Mouse (Mus musculus): ENCODE data around the gene Ksr1. TPM values are rescaled to one million over a fixed set of nuclear protein-coding genes. Genes with fewer than 3 reads are reported as not detected.
A peak's percentile ranks its signal among the peaks of the same experiment; 100 is the strongest.

Ksr1 gene
- polyA plus RNA-seq, 1 experiment from 2014 or later, result 0.81 TPM

DNA sequence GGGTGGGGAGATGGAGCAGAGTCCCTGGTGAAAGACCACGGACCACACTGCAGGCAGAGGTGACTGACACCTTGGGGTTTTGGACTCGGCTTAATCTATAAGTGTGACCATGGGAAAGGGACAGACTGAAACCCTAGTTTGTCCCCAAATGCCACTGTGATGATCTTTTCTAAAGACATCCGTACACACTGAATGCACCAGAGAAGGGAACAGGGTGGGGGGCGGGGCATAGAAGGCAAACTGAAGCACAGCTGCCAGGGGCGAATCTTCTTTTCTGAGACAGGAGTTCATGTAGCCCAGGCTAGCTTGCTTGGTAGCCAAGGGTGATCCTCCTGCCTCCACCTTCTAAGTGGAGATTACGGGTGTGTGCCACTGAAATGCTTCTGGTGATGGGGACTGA, 122.5 kb downstream of the Ksr1 start:
- DNase-seq (no peak), ATAC-seq (no peak)
- Histone ChIP-seq H3K4me1 (ENCODE audit: insufficient read depth) (peaks cover 10% of the 10 kb centered on the region), H3K4me3 (ENCODE audit: low read depth, low read length) (0 out of 2 replicates have a peak overlapping the region, but pooled peaks have one; percentile 13), H3K36me3 (replicated peaks; ENCODE audit: insufficient read depth, low read length) (no peaks in the 10 kb centered on the region; the same call in 1 of the 2 replicates), H3K9ac (replicated peaks) (0 out of 2 replicates have a peak overlapping the region, but pooled peaks have one; percentile 52), H3K27me3 (ENCODE audit: insufficient read depth, low read length) (no peaks in the 10 kb centered on the region), H3K9me3 (ENCODE audit: low read length) (no peaks in the 10 kb centered on the region), H3K27ac (ENCODE audit: low read depth) (peak overlapping the region; percentile 85), H3K4me2 (ENCODE audit: low read depth, low read length) (peak overlapping the region; percentile 57)
- WGBS (ENCODE audit: insufficient replicate concordance), result 39% methylated on average over 6 of the region's 6 CpGs
- TF ChIP-seq CTCF (IDR thresholded peaks at IDR 0.05; ENCODE audit: low read depth) (no peak), EP300 (IDR thresholded peaks at IDR 0.05; ENCODE audit: low read depth) (no peak)

DNA sequence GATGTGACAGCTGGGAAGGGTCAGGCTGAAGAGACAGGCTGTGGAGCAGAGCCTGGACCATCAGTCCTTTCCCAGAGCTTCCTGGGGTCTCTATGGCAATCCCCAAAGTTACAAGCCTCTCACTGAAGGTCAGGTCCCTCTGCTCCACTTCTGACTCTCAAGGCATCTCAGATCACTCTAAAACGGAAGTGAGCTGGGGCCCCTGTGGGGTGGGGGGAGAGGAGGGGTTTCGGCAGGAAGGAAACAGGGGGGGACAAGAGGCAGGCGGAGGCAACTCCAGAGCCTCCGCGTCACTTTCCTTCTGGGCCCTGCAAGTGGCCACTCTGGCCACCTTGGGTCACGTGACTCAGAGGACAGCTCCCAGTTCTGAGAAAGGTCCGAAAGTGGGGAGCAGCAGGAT, 122.9 kb downstream of the Ksr1 start:
- Histone ChIP-seq H3K4me3 (ENCODE audit: low read depth, low read length) (0 out of 2 replicates have a peak overlapping the region, but pooled peaks have one; percentile 13), H3K27ac (ENCODE audit: low read depth) (peak overlapping the region; percentile 85), H3K4me2 (ENCODE audit: low read depth, low read length) (peak overlapping the region; percentile 57), H3K27me3 (ENCODE audit: insufficient read depth, low read length) (no peaks in the 10 kb centered on the region), H3K4me1 (ENCODE audit: insufficient read depth) (peaks cover 10% of the 10 kb centered on the region), H3K9ac (replicated peaks) (peak overlapping the region; percentile 52; the same call in 1 of the 2 replicates), H3K9me3 (ENCODE audit: low read length) (no peaks in the 10 kb centered on the region), H3K36me3 (replicated peaks; ENCODE audit: insufficient read depth, low read length) (no peaks in the 10 kb centered on the region; the same call in 1 of the 2 replicates)
- ATAC-seq (peak; percentile 69), DNase-seq (peak; percentile 72)
- 8% methylated on average over 7 of the region's 7 CpGs for whole genome bisulfite sequencing (ENCODE audit: insufficient replicate concordance)
- TF ChIP-seq EP300 (IDR thresholded peaks at IDR 0.05; ENCODE audit: low read depth) (no peak), CTCF (IDR thresholded peaks at IDR 0.05; ENCODE audit: low read depth) (no peak)

DNA sequence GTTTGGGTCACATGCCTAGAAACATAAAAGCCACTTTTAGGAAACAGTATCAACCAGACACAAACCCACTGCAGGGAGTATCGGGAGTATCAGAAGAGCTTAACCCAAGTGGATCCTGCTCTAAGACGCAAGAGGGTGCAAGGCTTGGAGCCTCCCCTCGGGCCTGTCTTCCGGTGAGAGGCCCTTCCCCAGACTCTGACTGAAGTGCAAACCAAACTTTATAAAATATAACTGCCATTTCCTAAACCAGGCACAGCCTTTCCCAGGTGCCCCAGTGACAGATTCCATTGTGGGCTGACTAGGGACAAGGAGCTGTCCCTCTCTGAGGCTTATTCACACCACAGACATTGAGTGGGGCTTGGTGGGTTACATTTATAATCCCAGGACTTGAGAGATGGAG, 123.4 kb downstream of the Ksr1 start:
- H3K9ac ChIP-seq (replicated peaks), result peak overlapping the region; percentile 52; the same call in 1 of the 2 replicates
- DNase-seq, result no peak
- 0 out of 2 replicates have a peak overlapping the region, but pooled peaks have one; percentile 13 for H3K4me3 ChIP-seq (ENCODE audit: low read depth, low read length)

DNA sequence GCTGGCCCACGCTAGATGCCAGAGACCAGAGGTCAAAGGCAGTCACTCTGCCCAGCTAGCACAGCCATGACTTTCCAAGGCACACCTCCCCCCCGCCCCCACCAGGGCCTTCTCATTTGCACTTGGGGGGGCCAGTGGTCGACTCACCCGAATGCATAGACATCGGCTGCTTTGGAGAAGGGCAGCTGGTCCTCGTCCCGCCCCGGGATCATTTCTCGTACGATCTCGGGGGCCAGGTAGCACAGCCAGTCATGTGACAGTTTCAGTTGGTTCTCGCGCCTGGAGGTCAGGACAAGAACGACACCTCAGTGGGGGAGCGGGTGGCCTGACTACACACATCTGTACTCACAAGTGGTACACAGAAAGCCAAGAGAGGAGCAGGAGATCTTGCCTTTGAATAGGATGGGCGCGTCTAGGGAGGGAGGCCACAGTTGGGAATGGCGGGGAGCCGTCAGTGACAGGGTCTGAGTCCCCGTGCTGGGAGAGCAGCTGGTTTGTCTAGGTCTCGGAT, 125.6 kb downstream of the Ksr1 start:
- H3K4me1 ChIP-seq (ENCODE audit: insufficient read depth), result peaks cover 12% of the 10 kb centered on the region
- ATAC-seq (no peak), DNase-seq (no peak)
- no peak overlapping the region for H3K4me2 ChIP-seq (ENCODE audit: low read depth, low read length)
- no peak overlapping the region for H3K9ac ChIP-seq (replicated peaks)
- no peaks in the 10 kb centered on the region; the same call in 1 of the 2 replicates for H3K36me3 ChIP-seq (replicated peaks; ENCODE audit: insufficient read depth, low read length)
- H3K4me3 ChIP-seq (ENCODE audit: low read depth, low read length), result no peak overlapping the region
- H3K27me3 ChIP-seq (ENCODE audit: insufficient read depth, low read length), result no peaks in the 10 kb centered on the region
- 83% methylated on average over 21 of the region's 21 CpGs for WGBS (ENCODE audit: insufficient replicate concordance)
- no peaks in the 10 kb centered on the region for H3K9me3 ChIP-seq (ENCODE audit: low read length)
- no peak for TF ChIP-seq CTCF (IDR thresholded peaks at IDR 0.05; ENCODE audit: low read depth)
- TF ChIP-seq EP300 (IDR thresholded peaks at IDR 0.05; ENCODE audit: low read depth), result no peak
- 0 out of 2 replicates have a peak overlapping the region, but pooled peaks have one; percentile 2 for H3K27ac ChIP-seq (ENCODE audit: low read depth)

More for the DNA sequence above, 123.4 kb downstream of the Ksr1 start:
- Histone ChIP-seq H3K36me3 (replicated peaks; ENCODE audit: insufficient read depth, low read length) (no peaks in the 10 kb centered on the region; the same call in 1 of the 2 replicates), H3K4me1 (ENCODE audit: insufficient read depth) (peaks cover 10% of the 10 kb centered on the region), H3K4me2 (ENCODE audit: low read depth, low read length) (peak overlapping the region; percentile 57; the same call in 1 of the 2 replicates), H3K27me3 (ENCODE audit: insufficient read depth, low read length) (no peaks in the 10 kb centered on the region), H3K27ac (ENCODE audit: low read depth) (peak overlapping the region; percentile 85), H3K9me3 (ENCODE audit: low read length) (no peaks in the 10 kb centered on the region)
- TF ChIP-seq CTCF (IDR thresholded peaks at IDR 0.05; ENCODE audit: low read depth) (no peak), EP300 (IDR thresholded peaks at IDR 0.05; ENCODE audit: low read depth) (no peak)
- 37% methylated on average over 4 of the region's 4 CpGs for WGBS (ENCODE audit: insufficient replicate concordance)
- no peak for ATAC-seq

- no peak overlapping the region for H3K9ac ChIP-seq (replicated peaks)
- no peak for ATAC-seq
- H3K4me3 ChIP-seq (ENCODE audit: low read depth, low read length), result no peak overlapping the region
- peak; percentile 69 for DNase-seq
- H3K4me2 ChIP-seq (ENCODE audit: low read depth, low read length), result no peak overlapping the region
- no peak for TF ChIP-seq EP300 (IDR thresholded peaks at IDR 0.05; ENCODE audit: low read depth)
- TF ChIP-seq CTCF (IDR thresholded peaks at IDR 0.05; ENCODE audit: low read depth), result peak; percentile 77
- no peaks in the 10 kb centered on the region; the same call in 1 of the 2 replicates for H3K36me3 ChIP-seq (replicated peaks; ENCODE audit: insufficient read depth, low read length)
- H3K27me3 ChIP-seq (ENCODE audit: insufficient read depth, low read length), result no peaks in the 10 kb centered on the region
- H3K4me1 ChIP-seq (ENCODE audit: insufficient read depth), result peaks cover 12% of the 10 kb centered on the region
- 70% methylated on average over 17 of the region's 17 CpGs for WGBS (ENCODE audit: insufficient replicate concordance)
- H3K9me3 ChIP-seq (ENCODE audit: low read length), result no peaks in the 10 kb centered on the region
- 0 out of 2 replicates have a peak overlapping the region, but pooled peaks have one; percentile 2 for H3K27ac ChIP-seq (ENCODE audit: low read depth)
Measured at GRCm38 (mm10) chr11:79019839-79020534, 126.2 kb downstream of the Ksr1 start.

Measured in liver, postnatal 0 days (tissue).